Comparison of ENCODE assay signal across 11 mouse cellular contexts in genomic region chr2:102986964-102987707, GRCm38 (mm10).
DNase-seq lines count a peak whose midpoint lies in the region; ATAC-seq lines count a peak whose summit lies in the region.
"Had no signal": no experiment of that assay in that cellular context is flagged by ENCODE, and none has a peak within 500 bp of the region (broad histone marks: within the 10 kb centered on the region; RNA-seq: fewer than 3 reads in every experiment).

No protein-coding gene starts in this region.

- peak; percentile 10 for DNase-seq in left cerebral cortex, postnatal 4 days
- no peak for DNase-seq in left cerebral cortex, postnatal 10 days (ENCODE audit: extremely low spot score in 1 of 2, low spot score in 2 of 2)
- DNase-seq in adrenal gland, adult 18-20 months (ENCODE audit: low spot score in 2 of 2), result peak; percentile 38 to 58
- DNase-seq in heart, adult 8-10 months (ENCODE audit: low spot score), result peak; percentile 58
- DNase-seq in left cerebral cortex, adult 8-10 months (ENCODE audit: low spot score in 2 of 2), result no peak
- no peak for DNase-seq in right cerebral cortex, postnatal 14 days
- no peak for DNase-seq in frontal cortex, postnatal 36 days (ENCODE audit: low spot score in 2 of 2)
- DNase-seq: cerebellum, adult 9-10 months had no signal

- intact Hi-C loops in left cerebral cortex, postnatal 4 days (cut with DNase I), result no loop called here
- intact Hi-C loops in left cerebral cortex, postnatal 10 days (cut with DNase I), result no loop called here

- peak; percentile 82 for ATAC-seq in megakaryocyte progenitor cell, adult 5-6 weeks (replicated peaks; ENCODE audit: poor library complexity)
- ATAC-seq: forebrain, embryonic 14.5 days; midbrain, embryonic 16.5 days had no signal

Comparison
In these comparisons a context has a peak if more than half of its experiments do, and no peak if none do; other contexts are left out.
1. DNase-seq: peak in left cerebral cortex, postnatal 4 days (single experiment), adrenal gland, adult 18-20 months (2 of 2) and heart, adult 8-10 months (single experiment); none in left cerebral cortex, postnatal 10 days (0 of 2), left cerebral cortex, adult 8-10 months (0 of 2), right cerebral cortex, postnatal 14 days (single experiment) and frontal cortex, postnatal 36 days (0 of 2).